Comparison of ENCODE assay signal across 11 mouse cellular contexts in the genomic region with DNA sequence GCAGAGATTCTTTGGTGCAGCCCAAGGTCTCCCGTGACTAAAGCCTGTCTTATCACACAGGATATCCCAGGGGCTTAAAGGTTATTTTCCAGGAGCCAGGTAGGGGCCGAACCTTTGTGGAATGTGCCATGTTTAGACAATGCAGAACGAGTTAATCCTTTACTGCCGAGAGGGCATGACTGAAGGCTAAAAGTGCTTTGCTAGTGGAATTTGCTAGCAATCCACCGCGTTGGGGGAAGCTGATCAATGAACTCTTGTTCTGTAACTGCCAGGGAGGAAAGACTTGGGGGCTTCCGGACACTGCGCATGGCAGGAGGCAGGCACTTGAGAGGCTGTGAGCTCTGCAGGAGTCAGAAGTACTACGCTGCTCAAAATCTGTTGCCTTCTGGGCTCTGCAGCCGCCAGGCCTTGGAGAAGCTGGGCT.
DNase-seq lines count a peak whose midpoint lies in the region; ATAC-seq and TF ChIP-seq lines count a peak whose summit lies in the region.
"Had no signal": no experiment of that assay in that cellular context is flagged by ENCODE, and none has a peak within 500 bp of the region (broad histone marks: within the 10 kb centered on the region; RNA-seq: fewer than 3 reads in every experiment).

No protein-coding gene starts in this region.

- H3K27me3 ChIP-seq in heart, embryonic 11.5 days (ENCODE audit: control insufficient read depth, insufficient read depth, low read length): no peaks in the 10 kb centered on the region
- H3K27me3 ChIP-seq in heart, adult 2 months (ENCODE audit: control insufficient read depth, insufficient read depth, low read length): peaks cover 1% of the 10 kb centered on the region; the same call in 1 of the 2 replicates
- H3K27me3 ChIP-seq in lung, embryonic 15.5 days: no peaks in the 10 kb centered on the region
- no peaks in the 10 kb centered on the region for H3K27me3 ChIP-seq in intestine, embryonic 16.5 days (replicated peaks; ENCODE audit: control insufficient read depth, insufficient read depth, low read length)
- H3K27me3 ChIP-seq in midbrain, postnatal 0 days (ENCODE audit: insufficient read depth, low read length): no peaks in the 10 kb centered on the region

- no peaks in the 10 kb centered on the region for H3K79me2 ChIP-seq in heart, adult 2 months (replicated peaks; ENCODE audit: control insufficient read depth, insufficient read depth, low read length)

- no peaks in the 10 kb centered on the region for H3K36me3 ChIP-seq in heart, embryonic 11.5 days (ENCODE audit: control insufficient read depth, insufficient read depth, low read length)
- H3K36me3 ChIP-seq in heart, adult 2 months (ENCODE audit: control insufficient read depth, insufficient read depth, low read length): no peaks in the 10 kb centered on the region
- no peaks in the 10 kb centered on the region for H3K36me3 ChIP-seq in lung, embryonic 15.5 days
- H3K36me3 ChIP-seq in intestine, embryonic 16.5 days (ENCODE audit: control insufficient read depth, insufficient read depth, low read length): no peaks in the 10 kb centered on the region
- no peaks in the 10 kb centered on the region for H3K36me3 ChIP-seq in midbrain, postnatal 0 days (ENCODE audit: insufficient read depth, low read length)

- H3K9me3 ChIP-seq in heart, embryonic 11.5 days (replicated peaks; ENCODE audit: control insufficient read depth, low read length): 0 out of 2 replicates have a peak, but pooled peaks cover 2% of the 10 kb centered on the region
- no peaks in the 10 kb centered on the region for H3K9me3 ChIP-seq in lung, embryonic 15.5 days
- H3K9me3 ChIP-seq in intestine, embryonic 16.5 days (ENCODE audit: control insufficient read depth, low read length): no peaks in the 10 kb centered on the region
- H3K9me3 ChIP-seq in midbrain, postnatal 0 days (ENCODE audit: low read length): no peaks in the 10 kb centered on the region

- no peak overlapping the region for H3K27ac ChIP-seq in heart, embryonic 11.5 days (ENCODE audit: low read depth, low read length)
- no peak overlapping the region for H3K27ac ChIP-seq in heart, adult 2 months
- 0 out of 2 replicates have a peak overlapping the region, but pooled peaks have one; percentile 41 for H3K27ac ChIP-seq in lung, embryonic 15.5 days
- peak overlapping the region; percentile 75 for H3K27ac ChIP-seq in intestine, embryonic 16.5 days (ENCODE audit: low read length)
- H3K27ac ChIP-seq in midbrain, postnatal 0 days (ENCODE audit: low read depth, low read length): no peak overlapping the region
- H3K27ac ChIP-seq: liver, embryonic 14.5 days had no signal

- H3K4me1 ChIP-seq in heart, embryonic 11.5 days (ENCODE audit: control insufficient read depth, insufficient read depth, low read length): no peaks in the 10 kb centered on the region
- no peaks in the 10 kb centered on the region for H3K4me1 ChIP-seq in heart, adult 2 months (ENCODE audit: control insufficient read depth, insufficient read depth, low read length)
- H3K4me1 ChIP-seq in lung, embryonic 15.5 days: no peaks in the 10 kb centered on the region
- peaks cover 4% of the 10 kb centered on the region for H3K4me1 ChIP-seq in intestine, embryonic 16.5 days (ENCODE audit: control insufficient read depth, insufficient read depth, low read length)
- no peaks in the 10 kb centered on the region for H3K4me1 ChIP-seq in midbrain, postnatal 0 days (ENCODE audit: insufficient read depth, low read length)

- intact Hi-C loops in heart, adult 2 months (cut with DNase I): loop anchor here (5.0 kb wide), 1 partner anchor 180 kb away; no protein-coding TSS in a partner anchor
- intact Hi-C loops in left cerebral cortex, postnatal 36 days (cut with DNase I): no loop called here

- H3K4me3 ChIP-seq in heart, embryonic 11.5 days (ENCODE audit: low read depth, low read length): no peak overlapping the region
- no peak overlapping the region for H3K4me3 ChIP-seq in heart, adult 2 months
- H3K4me3 ChIP-seq in lung, embryonic 15.5 days: no peak overlapping the region
- no peak overlapping the region for H3K4me3 ChIP-seq in intestine, embryonic 16.5 days (ENCODE audit: low read length)
- H3K4me3 ChIP-seq in midbrain, postnatal 0 days (ENCODE audit: low read depth, low read length): no peak overlapping the region

- no peak for ATAC-seq in heart, embryonic 11.5 days (replicated peaks; ENCODE audit: insufficient number of reproducible peaks, low FRiP score, low TSS enrichment)
- no peak for ATAC-seq in lung, embryonic 15.5 days (ENCODE audit: borderline replicate concordance, extremely low read depth, low FRiP score, low TSS enrichment)
- peak; percentile 84 for ATAC-seq in intestine, embryonic 16.5 days
- no peak for ATAC-seq in midbrain, postnatal 0 days (ENCODE audit: low FRiP score)

- no peak for TF ChIP-seq CTCF in heart, adult 2 months (IDR thresholded peaks at IDR 0.05)
- TF ChIP-seq CTCF in midbrain, postnatal 0 days (IDR thresholded peaks at IDR 0.05): no peak

- H3K4me2 ChIP-seq in heart, embryonic 11.5 days: peak overlapping the region; percentile 12; the same call in 1 of the 2 replicates
- H3K4me2 ChIP-seq in lung, embryonic 15.5 days: no peak overlapping the region
- H3K4me2 ChIP-seq in intestine, embryonic 16.5 days (ENCODE audit: low read depth, low read length): no peak overlapping the region
- H3K4me2 ChIP-seq in midbrain, postnatal 0 days (ENCODE audit: low read depth, low read length, poor library complexity, severe bottlenecking): no peak overlapping the region

- DNase-seq in heart, adult 2 months: no peak
- DNase-seq in lung, postnatal 4 days: no peak
- DNase-seq in midbrain, postnatal 0 days (ENCODE audit: low spot score): peak; percentile 20
- DNase-seq in spleen, adult 18-20 months: no peak
- no peak for DNase-seq in left cerebral cortex, postnatal 36 days (ENCODE audit: low spot score in 2 of 2)
- DNase-seq: B cell, adult 2 months; right cerebral cortex, postnatal 4 days had no signal

- no peak for TF ChIP-seq EP300 in heart, adult 2 months (IDR thresholded peaks at IDR 0.05; ENCODE audit: insufficient read depth, low read depth, low read length)

- 21% methylated on average over 10 of the region's 10 CpGs for WGBS in heart, embryonic 11.5 days (ENCODE audit: insufficient replicate concordance)
- 41% methylated on average over 10 of the region's 10 CpGs for WGBS in heart, adult 2 months
- 20% methylated on average over 10 of the region's 10 CpGs for WGBS in lung, embryonic 15.5 days
- 15% methylated on average over 10 of the region's 10 CpGs for WGBS in intestine, embryonic 16.5 days
- WGBS in midbrain, postnatal 0 days: 7% methylated on average over 10 of the region's 10 CpGs

- TF ChIP-seq POLR2A in heart, adult 2 months (IDR thresholded peaks at IDR 0.05; ENCODE audit: insufficient read depth, low read depth, low read length): no peak

- no peak overlapping the region for H3K9ac ChIP-seq in heart, embryonic 11.5 days (ENCODE audit: low read depth, low read length)
- H3K9ac ChIP-seq in heart, adult 2 months (ENCODE audit: low read depth, low read length): no peak overlapping the region
- no peak overlapping the region for H3K9ac ChIP-seq in lung, embryonic 15.5 days
- H3K9ac ChIP-seq in intestine, embryonic 16.5 days (ENCODE audit: low read depth, low read length): peak overlapping the region; percentile 50; the same call in 1 of the 2 replicates
- H3K9ac ChIP-seq in midbrain, postnatal 0 days (replicated peaks; ENCODE audit: low read length, poor library complexity, severe bottlenecking): no peak overlapping the region
- H3K9ac ChIP-seq: liver, embryonic 14.5 days had no signal

Comparison
In these comparisons a context has a peak if more than half of its experiments do, and no peak if none do; other contexts are left out.
1. H3K27ac ChIP-seq: peak in lung, embryonic 15.5 days (single experiment) and intestine, embryonic 16.5 days (single experiment); none in heart, embryonic 11.5 days (single experiment), heart, adult 2 months (single experiment) and midbrain, postnatal 0 days (single experiment).